In the genomic region with DNA sequence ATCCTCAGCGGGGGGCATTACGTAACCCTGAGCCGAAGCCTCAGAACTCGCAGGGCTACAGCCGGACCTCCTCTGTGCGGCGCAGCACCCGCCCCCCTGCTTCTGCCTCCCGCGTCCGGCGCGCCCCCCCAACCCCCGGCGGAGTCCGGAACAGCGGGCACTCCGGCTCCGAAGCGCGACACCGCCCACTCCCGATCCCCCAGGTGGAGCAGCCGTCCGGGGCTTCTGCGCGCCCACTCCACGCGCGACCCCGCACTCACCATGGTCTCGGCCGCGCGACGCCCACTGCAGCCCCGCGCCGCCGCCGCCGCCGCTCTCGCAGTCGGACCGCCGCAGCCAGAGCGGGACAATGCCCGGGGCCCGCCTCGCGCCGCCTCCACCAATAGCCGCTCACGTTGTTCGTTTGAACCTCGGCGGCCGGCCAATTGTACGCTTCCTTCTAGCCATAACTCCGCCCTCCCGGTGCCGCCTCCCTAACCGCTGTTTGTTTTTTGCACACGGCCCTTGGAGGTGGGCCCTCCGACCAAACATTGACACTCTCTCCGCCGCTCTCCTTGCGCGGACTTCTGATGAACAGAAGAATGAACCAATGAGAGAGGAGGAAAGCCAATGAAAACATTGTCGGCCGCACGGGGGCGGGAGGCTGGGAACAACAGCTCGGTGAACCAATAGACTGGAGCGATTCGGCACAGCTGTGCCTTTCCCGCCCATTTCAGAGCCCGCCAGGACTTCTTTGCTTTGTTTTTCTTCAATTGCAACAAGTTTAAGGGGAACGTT, we compare ENCODE assay signal across 7 mouse cellular contexts. TPM values are rescaled to one million over a fixed set of nuclear protein-coding genes. Genes with fewer than 3 reads are reported as not detected.
A peak's percentile ranks its signal among the peaks of the same experiment; 100 is the strongest.
DNase-seq lines count a peak whose midpoint lies in the region; ATAC-seq lines count a peak whose summit lies in the region.

A gene (minus strand): TSS at position 367 of the 777 bp plus-strand sequence.

- peak within 1 kb of the TSS; percentile 81 for H3K4me3 ChIP-seq in intestine, embryonic 16.5 days (ENCODE audit: low read length)
- peak within 1 kb of the TSS; percentile 77 for H3K4me3 ChIP-seq in midbrain, embryonic 11.5 days (ENCODE audit: low read depth, low read length)

- H3K27me3 ChIP-seq in intestine, embryonic 16.5 days (replicated peaks; ENCODE audit: control insufficient read depth, insufficient read depth, low read length), result no peaks in the 10 kb centered on the region
- H3K27me3 ChIP-seq in midbrain, embryonic 11.5 days (ENCODE audit: control insufficient read depth, insufficient read depth, low read length), result no peaks in the 10 kb centered on the region

- no peaks in the 10 kb centered on the region for H3K36me3 ChIP-seq in intestine, embryonic 16.5 days (ENCODE audit: control insufficient read depth, insufficient read depth, low read length)
- no peaks in the 10 kb centered on the region for H3K36me3 ChIP-seq in midbrain, embryonic 11.5 days (ENCODE audit: control insufficient read depth, insufficient read depth, low read length)

- WGBS in intestine, embryonic 16.5 days, result under 1% methylated on average over 77 of the region's 80 CpGs
- WGBS in midbrain, embryonic 11.5 days, result under 1% methylated on average over 80 of the region's 80 CpGs

- DNase-seq in adrenal gland, adult 8-10 months, result peak; percentile 99
- peak; percentile 99 for DNase-seq in embryo, embryonic 9.5 days (ENCODE audit: extremely low spot score)
- DNase-seq in gastrocnemius, postnatal 4 days (ENCODE audit: low spot score in 2 of 2), result peak; percentile 99 to 100
- peak; percentile 99 to 100 for DNase-seq in left cerebral cortex, postnatal 36 days (ENCODE audit: low spot score in 2 of 2)
- DNase-seq in midbrain, embryonic 11.5 days (ENCODE audit: low spot score, missing footprints), result peak; percentile 99
- DNase-seq in skeletal muscle tissue, adult 2 months (ENCODE audit: low read depth, low spot score), result peak; percentile 99

- H3K9ac ChIP-seq in intestine, embryonic 16.5 days (ENCODE audit: low read depth, low read length), result peak within 1 kb of the TSS; percentile 93
- H3K9ac ChIP-seq in midbrain, embryonic 11.5 days (ENCODE audit: low read length), result peak within 1 kb of the TSS; percentile 91

- H3K4me1 ChIP-seq in intestine, embryonic 16.5 days (ENCODE audit: control insufficient read depth, insufficient read depth, low read length), result no peaks in the 10 kb centered on the region
- peaks cover 10% of the 10 kb centered on the region for H3K4me1 ChIP-seq in midbrain, embryonic 11.5 days (ENCODE audit: control insufficient read depth, insufficient read depth, low read length)

- H3K27ac ChIP-seq in intestine, embryonic 16.5 days (ENCODE audit: low read length), result peak within 1 kb of the TSS; percentile 95
- peak within 1 kb of the TSS; percentile 92 for H3K27ac ChIP-seq in midbrain, embryonic 11.5 days (ENCODE audit: low read depth, low read length)

- ATAC-seq in intestine, embryonic 16.5 days, result peak; percentile 99
- peak; percentile 99 for ATAC-seq in midbrain, embryonic 11.5 days (ENCODE audit: low FRiP score)

- H3K4me2 ChIP-seq in intestine, embryonic 16.5 days (ENCODE audit: low read depth, low read length), result peak within 1 kb of the TSS; percentile 67
- peak within 1 kb of the TSS; percentile 73 for H3K4me2 ChIP-seq in midbrain, embryonic 11.5 days

- no peaks in the 10 kb centered on the region; the same call in 1 of the 2 replicates for H3K9me3 ChIP-seq in intestine, embryonic 16.5 days (ENCODE audit: control insufficient read depth, low read length)
- no peaks in the 10 kb centered on the region for H3K9me3 ChIP-seq in midbrain, embryonic 11.5 days (ENCODE audit: control insufficient read depth, low read length)

- intact Hi-C loops in left cerebral cortex, postnatal 36 days (cut with DNase I), result no loop called here

RNA-seq across cellular contexts. Expression of the gene that starts here (rescaled TPM):
- total RNA-seq in adrenal gland, adult 8-10 months (2022), result 10 to 100 TPM; 68.9 to 84.3 (median 80.5) TPM
- total RNA-seq in gastrocnemius, postnatal 4 days (2021), result 10 to 100 TPM; 96.2 to 97.0 TPM
- 393 and 415 TPM in 2 replicates for polyA plus RNA-seq in intestine, embryonic 16.5 days (2015; fragmentation: Nextera tagmentation; extraction: Ambion mirVana)
- total RNA-seq in left cerebral cortex, postnatal 36 days (2021), result 10 to 100 TPM; 41.4 to 43.4 TPM
- polyA plus RNA-seq in midbrain, embryonic 11.5 days (2014; fragmentation: Nextera tagmentation; extraction: Ambion mirVana), result 966 and 1,015 TPM in 2 replicates

Comparison
In these comparisons a context has a peak if more than half of its experiments do, and no peak if none do; other contexts are left out.
1. Peak in every context shown above with its lines: DNase-seq, ATAC-seq, H3K4me3 ChIP-seq and H3K27ac ChIP-seq.